Mouse (Mus musculus): ENCODE measurements around the gene Atl3.

The Atl3 gene

GRCm38 (mm10) chr19:7495221-7496038 lies 1.6 kb downstream of the Atl3 start:
- in situ Hi-C loops (cut with MboI, MseI): loop anchor here (10.0 to 25.0 kb wide), 2 partner anchors 1217 to 1489 kb away; partner anchors contain the start of genes Ahnak (in 1 of the 2) and Slc3a2 (in 1 of the 2)

DNA sequence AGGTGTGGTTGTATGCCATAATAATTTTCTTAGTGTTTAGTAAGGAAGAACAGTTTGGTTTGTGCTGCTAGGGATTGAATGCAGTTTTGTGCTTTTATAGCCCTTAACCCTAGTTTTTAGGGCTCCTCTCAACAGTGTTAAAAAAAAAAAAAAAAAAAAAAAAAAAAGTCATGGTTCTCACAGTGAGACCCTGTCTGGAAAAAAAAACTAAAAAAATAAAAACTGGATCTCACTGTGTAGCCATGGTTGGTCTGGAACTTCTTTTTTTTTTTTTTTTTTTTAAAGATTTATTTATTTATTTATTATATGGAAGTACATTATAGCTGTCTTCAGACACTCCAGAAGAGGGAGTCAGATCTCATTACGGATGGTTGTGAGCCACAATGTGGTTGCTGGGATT lies 2.2 kb downstream of the Atl3 start:
- in situ Hi-C loops (cut with MboI, MseI): loop anchor here (10.0 to 25.0 kb wide), 2 partner anchors 1216 to 1489 kb away; partner anchors contain the start of genes Ahnak (in 1 of the 2) and Slc3a2 (in 1 of the 2)

- in situ Hi-C loops (cut with MboI, MseI): loop anchor here (10.0 to 25.0 kb wide), 2 partner anchors 1213 to 1486 kb away; partner anchors contain the start of genes Ahnak (in 1 of the 2) and Slc3a2 (in 1 of the 2)
Observed at GRCm38 (mm10) chr19:7498816-7499215, 5.0 kb downstream of the Atl3 start.

- in situ Hi-C loops (cut with MboI, MseI): no loop called here
Observed at GRCm38 (mm10) chr19:7500701-7501100, 6.9 kb downstream of the Atl3 start.

GRCm38 (mm10) chr19:7502432-7502831 lies 8.6 kb downstream of the Atl3 start:
- in situ Hi-C loops (cut with MboI, MseI): no loop called here

DNA sequence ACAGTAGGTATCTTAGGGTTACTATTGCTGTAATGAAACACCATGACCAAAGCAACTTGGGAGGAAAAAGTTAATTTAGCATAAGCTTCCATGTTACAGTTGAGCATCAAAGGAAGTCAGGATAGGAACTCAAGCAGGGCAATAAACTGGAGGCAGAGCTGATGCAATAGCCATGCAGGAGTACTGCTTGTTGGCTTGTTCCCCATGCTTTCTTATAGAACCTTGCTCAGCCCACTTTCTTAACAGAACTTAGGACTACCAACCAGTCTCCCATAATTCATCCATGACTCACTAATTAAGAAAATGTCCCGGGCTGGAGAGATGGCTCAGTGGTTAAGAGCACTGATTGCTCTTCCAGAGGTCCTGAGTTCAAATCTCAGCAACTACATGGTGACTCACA lies 12.5 kb downstream of the Atl3 start:
- in situ Hi-C loops (cut with MboI, MseI): no loop called here

GRCm38 (mm10) chr19:7508026-7508425 lies 14.2 kb downstream of the Atl3 start:
- in situ Hi-C loops (cut with MboI, MseI): no loop called here

GRCm38 (mm10) chr19:7516437-7516836 lies 22.6 kb downstream of the Atl3 start:
- in situ Hi-C loops (cut with MboI, MseI): no loop called here

GRCm38 (mm10) chr19:7521619-7522018 lies 27.8 kb downstream of the Atl3 start:
- in situ Hi-C loops (cut with MboI, MseI): loop anchor here in 1 of 2 experiments (5.0 kb wide), 1 partner anchor 36 kb away; the partner anchor contains the start of gene Pla2g16

DNA sequence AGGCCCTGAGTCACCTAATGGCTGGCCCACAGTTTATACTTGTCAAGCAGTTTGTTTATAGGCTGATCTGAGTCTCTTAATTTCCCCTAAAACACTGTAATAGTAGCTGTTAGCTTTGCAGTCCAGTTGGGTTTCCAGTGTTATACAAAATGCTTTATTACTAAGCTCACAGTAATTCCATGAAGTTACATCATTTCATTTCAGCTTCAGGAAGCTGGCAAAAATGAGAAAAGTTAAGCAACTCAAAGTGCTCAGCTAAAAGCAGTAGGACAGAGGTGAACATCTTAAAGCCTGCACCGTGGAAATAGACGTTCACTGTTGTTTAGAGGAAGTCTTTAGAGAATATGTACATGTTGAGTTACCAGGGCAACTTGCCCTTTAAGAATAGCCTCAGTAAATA lies 29.0 kb downstream of the Atl3 start:
- in situ Hi-C loops (cut with MboI, MseI): loop anchor here in 1 of 2 experiments (5.0 kb wide), 1 partner anchor 34 kb away; the partner anchor contains the start of gene Pla2g16

GRCm38 (mm10) chr19:7523292-7523691 lies 29.5 kb downstream of the Atl3 start:
- in situ Hi-C loops (cut with MboI, MseI): loop anchor here in 1 of 2 experiments (5.0 kb wide), 1 partner anchor 34 kb away; the partner anchor contains the start of gene Pla2g16

- in situ Hi-C loops (cut with MboI, MseI): loop anchor here in 1 of 2 experiments (5.0 kb wide), 1 partner anchor 34 kb away; the partner anchor contains the start of gene Pla2g16
Observed at GRCm38 (mm10) chr19:7523781-7524180, 29.9 kb downstream of the Atl3 start.

DNA sequence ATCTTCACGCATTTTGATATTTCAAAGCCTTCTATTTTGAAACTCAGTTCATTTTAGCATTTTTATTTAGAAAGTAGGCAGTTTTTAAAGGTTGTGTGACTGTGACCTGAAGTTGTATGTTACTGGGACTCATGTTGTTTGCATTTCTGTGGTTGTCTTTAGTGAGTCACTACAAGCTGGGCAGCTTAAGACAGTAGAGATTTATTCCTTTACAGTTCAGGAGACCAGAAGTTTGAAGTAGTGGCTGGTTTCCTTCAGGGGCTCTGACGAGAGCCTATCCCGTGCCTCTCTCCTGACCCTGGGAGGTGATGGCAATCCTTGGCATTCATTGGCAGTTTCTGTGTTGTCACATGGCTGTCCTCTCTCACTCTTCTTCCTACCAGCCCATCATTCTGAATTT lies 31.0 kb downstream of the Atl3 start:
- in situ Hi-C loops (cut with MboI, MseI): loop anchor here in 1 of 2 experiments (5.0 kb wide), 2 partner anchors 32 to 87 kb away; partner anchors contain the start of genes Hrasls5 and Pla2g16

DNA sequence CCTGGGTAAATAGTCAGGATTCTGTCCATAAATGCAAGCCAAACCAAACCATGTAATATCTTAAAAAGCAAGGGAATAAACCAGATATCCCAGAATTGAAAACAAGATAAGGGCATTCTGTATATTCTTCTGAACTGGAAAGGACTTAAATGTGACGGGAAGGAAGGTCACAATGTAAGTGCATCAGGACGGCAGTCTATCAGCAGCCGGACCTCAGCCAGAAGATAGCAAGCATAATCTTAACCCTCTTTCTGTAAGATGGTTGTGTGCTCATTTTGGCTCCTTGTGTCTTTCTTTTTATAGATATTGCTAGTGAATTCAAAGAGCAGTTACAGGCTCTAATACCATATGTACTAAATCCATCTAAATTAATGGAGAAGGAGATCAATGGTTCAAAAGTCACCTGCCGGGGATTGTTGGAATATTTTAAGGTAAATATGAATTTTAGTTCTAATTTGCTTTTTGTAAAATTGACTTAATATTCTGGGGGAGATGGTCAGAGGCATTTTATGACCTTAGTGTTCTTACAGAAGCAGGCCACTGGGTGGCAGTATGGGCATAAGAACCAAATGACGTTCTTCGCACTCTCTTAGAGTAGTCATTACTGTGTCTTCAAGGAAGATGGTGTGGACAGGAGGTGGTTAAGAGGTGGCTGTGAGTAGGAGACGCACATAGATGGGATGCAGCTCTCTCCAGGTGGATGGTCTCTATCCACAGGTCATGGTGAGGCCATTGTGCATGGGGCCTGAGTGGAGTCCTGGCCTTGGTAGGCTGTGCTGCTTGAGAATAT lies 35.0 kb downstream of the Atl3 start:
- in situ Hi-C loops (cut with MboI, MseI): loop anchor here in 1 of 2 experiments (5.0 kb wide), 1 partner anchor 83 kb away; the partner anchor contains the start of gene Hrasls5

DNA sequence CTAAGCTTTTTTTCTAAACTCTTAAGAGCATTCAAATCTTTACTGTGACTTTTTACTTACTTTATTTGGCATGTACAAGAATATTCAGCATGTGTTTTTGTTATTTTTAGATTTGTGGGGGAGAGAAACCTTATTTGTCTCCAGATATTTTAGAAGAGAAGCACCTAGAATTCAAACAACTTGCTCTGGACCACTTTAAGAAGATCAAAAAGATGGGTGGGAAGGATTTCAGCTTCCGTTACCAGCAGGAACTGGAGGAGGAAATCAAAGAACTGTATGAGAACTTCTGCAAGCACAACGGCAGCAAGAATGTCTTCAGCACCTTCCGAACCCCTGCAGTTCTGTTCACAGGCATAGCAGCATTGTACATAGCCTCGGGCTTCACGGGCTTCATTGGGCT lies 38.1 kb downstream of the Atl3 start:
- in situ Hi-C loops (cut with MboI, MseI): loop anchor here in 1 of 2 experiments (5.0 kb wide), 1 partner anchor 65 kb away; no protein-coding TSS in a partner anchor

- in situ Hi-C loops (cut with MboI, MseI): loop anchor here in 1 of 2 experiments (5.0 kb wide), 1 partner anchor 63 kb away; no protein-coding TSS in a partner anchor
Observed at GRCm38 (mm10) chr19:7533891-7534290, 40.1 kb downstream of the Atl3 start.

GRCm38 (mm10) chr19:7548924-7549323 lies 55.1 kb downstream of the Atl3 start:
- in situ Hi-C loops (cut with MboI, MseI): no loop called here

GRCm38 (mm10) chr19:7551550-7552300 lies 57.9 kb downstream of the Atl3 start:
- in situ Hi-C loops (cut with MboI, MseI): no loop called here

- in situ Hi-C loops (cut with MboI, MseI): no loop called here
Observed at GRCm38 (mm10) chr19:7552301-7552673, 58.4 kb downstream of the Atl3 start.

- in situ Hi-C loops (cut with MboI, MseI): no loop called here
Observed at GRCm38 (mm10) chr19:7553441-7553840, 59.6 kb downstream of the Atl3 start.

DNA sequence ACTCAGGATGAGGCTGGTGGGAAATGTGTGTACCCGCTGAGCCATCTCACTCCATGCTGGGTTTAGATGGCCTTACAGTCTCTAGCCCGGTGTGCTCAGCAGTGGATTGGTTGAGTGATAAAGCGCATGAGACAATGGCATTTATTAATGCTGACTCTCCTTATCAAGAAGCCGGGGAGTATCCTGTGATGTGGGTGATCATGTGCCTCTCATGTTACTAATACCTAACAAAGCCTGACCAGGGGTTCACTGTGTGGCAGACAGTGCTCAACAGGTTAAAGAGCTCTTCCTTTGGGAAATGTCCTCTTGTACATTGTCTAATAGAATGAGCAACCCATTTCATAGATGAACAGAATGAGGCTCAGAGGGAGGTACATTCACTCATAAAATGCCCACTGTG lies 61.0 kb downstream of the Atl3 start:
- in situ Hi-C loops (cut with MboI, MseI): loop anchor here in 1 of 2 experiments (5.0 kb wide), 1 partner anchor 33 kb away; no protein-coding TSS in a partner anchor
